Mouse (Mus musculus) adrenal gland, postnatal 14 days (tissue): Measurements from ENCODE around the gene Gm30737. TPM values are rescaled to one million over a fixed set of nuclear protein-coding genes. Genes with fewer than 3 reads are reported as not detected.
"Not testable (repeated sequence)": the region's sequence is repeated elsewhere in the genome, so short reads cannot be mapped to it uniquely, and the experiment has no call there.

ENCODE experiments used
- DNase-seq: peaks from one replicate; pipeline ENCODE4 v3.0.0; 2021; ENCODE audit warnings: mixed read lengths
- long read RNA-seq, 2 experiments: library from polyadenylated mRNA; stranded (forward); transcript quantifications; one replicate each; pipeline ENCODE4 v2.0.0; 2021
- total RNA-seq: library from RNA; stranded (reverse); gene quantifications from 2 replicates; pipeline ENCODE4 v1.2.3, GENCODE M21; 2021

Gene Gm30737
- not detected in 2 replicates for total RNA-seq
- long read RNA-seq, experiment 1: 0 reads
- long read RNA-seq, experiment 2: 0 reads

DNA sequence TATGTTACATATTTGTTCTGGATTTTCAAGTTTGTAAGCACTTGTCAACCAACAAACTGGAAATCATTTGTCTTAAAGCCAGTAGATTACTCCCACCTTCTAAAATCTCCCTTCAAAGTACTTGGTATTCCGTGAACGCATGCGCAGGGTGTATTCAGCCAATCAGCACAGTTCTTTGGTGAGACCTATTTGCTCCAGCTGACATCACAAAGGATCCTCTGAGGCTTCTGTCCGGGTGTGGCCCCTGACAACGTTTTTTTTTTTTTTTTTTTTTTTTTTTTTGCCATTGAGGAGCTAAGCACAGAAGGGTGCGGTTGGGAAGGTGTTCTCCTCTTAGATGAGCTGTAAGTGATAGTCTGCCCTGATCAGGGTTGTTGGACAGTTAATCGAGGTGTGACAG lies at the start of gene Gm30737:
Gene Gm30737, plus strand, starts transcription at position 301 of the 400 bp plus-strand sequence.
- not testable (repeated sequence) for DNase-seq
